Mouse (Mus musculus) bone marrow macrophage, adult 2 months (primary cell): ENCODE measurements at regions not wholly inside any gene's neighbourhood (a gene's known extent, or its start where the extent isn't known, plus 50 kb on each side); places are given as distances from the start of the nearest gene placed in this dataset.

Experiments used
- CTCF ChIP-seq: IDR thresholded peaks from 2 replicates; pipeline ENCODE4 v1.5.1; 2012; ENCODE audit warnings: low read depth, mild to moderate bottlenecking, low read length, moderate library complexity
- POLR2A ChIP-seq: IDR thresholded peaks from 2 replicates; pipeline ENCODE4 v1.6.1; 2012; ENCODE audit warnings: mild to moderate bottlenecking, low read depth, low read length, borderline replicate concordance

GRCm38 (mm10) chr12:85532221-85532612 is 58.5 kb downstream of the Fos start:
- TF ChIP-seq CTCF (no peak), POLR2A (no peak)
